Comparison of ENCODE assay signal across 8 mouse cellular contexts in genomic region chr6:85339273-85339901, GRCm38 (mm10). TPM values are rescaled to one million over a fixed set of nuclear protein-coding genes. Genes with fewer than 3 reads are reported as not detected.
DNase-seq lines count a peak whose midpoint lies in the region; ATAC-seq and TF ChIP-seq lines count a peak whose summit lies in the region.

No protein-coding gene starts in this region.

- peaks cover under 1% of the 10 kb centered on the region; the same call in 1 of the 2 replicates for H3K4me1 ChIP-seq in liver, postnatal 0 days (ENCODE audit: insufficient read depth)
- H3K4me1 ChIP-seq in small intestine, adult 2 months (ENCODE audit: control insufficient read depth, insufficient read depth, insufficient read length, low read length) = no peaks in the 10 kb centered on the region
- H3K4me1 ChIP-seq in midbrain, embryonic 13.5 days (replicated peaks) = no peaks in the 10 kb centered on the region

- peak; percentile 69 for TF ChIP-seq CTCF in gastrocnemius, adult 2 months (IDR thresholded peaks at IDR 0.05)
- TF ChIP-seq CTCF in liver, postnatal 0 days (IDR thresholded peaks at IDR 0.05; ENCODE audit: low read depth) = peak; percentile 77
- peak; percentile 59; the same call in 1 of the 2 replicates for TF ChIP-seq CTCF in small intestine, adult 2 months (IDR thresholded peaks at IDR 0.05; ENCODE audit: extremely low read depth, insufficient read length, insufficient replicate concordance, low read depth, low read length)

- no peak overlapping the region for H3K9ac ChIP-seq in liver, postnatal 0 days (replicated peaks)
- H3K9ac ChIP-seq in midbrain, embryonic 13.5 days (replicated peaks) = no peak overlapping the region

- no peak for TF ChIP-seq POLR2A in small intestine, adult 2 months (IDR thresholded peaks at IDR 0.05; ENCODE audit: low read depth, low read length)

- no peaks in the 10 kb centered on the region for H3K27me3 ChIP-seq in liver, postnatal 0 days (ENCODE audit: insufficient read depth, low read length)
- H3K27me3 ChIP-seq in small intestine, adult 2 months (ENCODE audit: control insufficient read depth, insufficient read depth, low read length) = no peaks in the 10 kb centered on the region
- H3K27me3 ChIP-seq in midbrain, embryonic 13.5 days = peaks cover 4% of the 10 kb centered on the region; the same call in 1 of the 2 replicates

- no peak overlapping the region for H3K27ac ChIP-seq in gastrocnemius, adult 2 months
- no peak overlapping the region for H3K27ac ChIP-seq in liver, postnatal 0 days (ENCODE audit: low read depth)
- H3K27ac ChIP-seq in small intestine, adult 2 months (ENCODE audit: insufficient read depth, low read depth, low read length) = no peak overlapping the region
- H3K27ac ChIP-seq in midbrain, embryonic 13.5 days = no peak overlapping the region

- no peaks in the 10 kb centered on the region for H3K9me3 ChIP-seq in liver, postnatal 0 days (ENCODE audit: low read length)
- H3K9me3 ChIP-seq in midbrain, embryonic 13.5 days = no peaks in the 10 kb centered on the region

- 59% methylated on average over 1 of the region's 1 CpGs for WGBS in liver, postnatal 0 days (ENCODE audit: insufficient replicate concordance)
- 54% methylated on average over 1 of the region's 1 CpGs for WGBS in small intestine, adult 2 months
- 80% methylated on average over 1 of the region's 1 CpGs for WGBS in midbrain, embryonic 13.5 days

- no peak overlapping the region for H3K4me3 ChIP-seq in gastrocnemius, adult 2 months
- H3K4me3 ChIP-seq in liver, postnatal 0 days (ENCODE audit: low read depth, low read length) = no peak overlapping the region
- no peak overlapping the region for H3K4me3 ChIP-seq in small intestine, adult 2 months (ENCODE audit: low read depth, low read length)
- no peak overlapping the region for H3K4me3 ChIP-seq in midbrain, embryonic 13.5 days (replicated peaks)

- ATAC-seq in granulocyte monocyte progenitor cell, adult 5-6 weeks (replicated peaks; ENCODE audit: poor library complexity, severe bottlenecking) = peak; percentile 93
- ATAC-seq in liver, postnatal 0 days = peak; percentile 50; the same call in 1 of the 2 replicates
- ATAC-seq in midbrain, embryonic 13.5 days = no peak; the same call in 1 of the 2 replicates

- peak; percentile 62 for DNase-seq in gastrocnemius, adult 2 months
- DNase-seq in gastrocnemius, adult 18-20 months (ENCODE audit: low spot score) = no peak
- peak; percentile 71 for DNase-seq in 3T3-L1 (ENCODE audit: low read depth, low spot score)
- DNase-seq in adrenal gland, postnatal 25 days = peak; percentile 52
- peak; percentile 62 for DNase-seq in liver, postnatal 0 days

- intact Hi-C loops in gastrocnemius, adult 2 months (cut with DNase I) = no loop called here

- H3K36me3 ChIP-seq in liver, postnatal 0 days (replicated peaks; ENCODE audit: insufficient read depth, low read length) = no peaks in the 10 kb centered on the region
- H3K36me3 ChIP-seq in small intestine, adult 2 months (ENCODE audit: control insufficient read depth, insufficient read depth, low read length) = no peaks in the 10 kb centered on the region
- H3K36me3 ChIP-seq in midbrain, embryonic 13.5 days = peaks cover 29% of the 10 kb centered on the region

- TF ChIP-seq EP300 in liver, postnatal 0 days (IDR thresholded peaks at IDR 0.05; ENCODE audit: low read depth) = no peak

- no peak overlapping the region for H3K4me2 ChIP-seq in liver, postnatal 0 days (ENCODE audit: low read depth, low read length)
- no peak overlapping the region for H3K4me2 ChIP-seq in midbrain, embryonic 13.5 days (replicated peaks)

RNA-seq across cellular contexts. Expression of gene Sfxn5, which starts 6.2 kb away (rescaled TPM):
- 1 to 10 TPM; 5.9 to 7.3 TPM for total RNA-seq in gastrocnemius, adult 2 months (2021)
- 1 to 10 TPM; 4.3 to 6.5 TPM for total RNA-seq in gastrocnemius, adult 18-20 months (2021)
- total RNA-seq in adrenal gland, postnatal 25 days (2021) = 19.8 and 23.0 TPM in 2 replicates
- total RNA-seq in granulocyte monocyte progenitor cell, adult 5-6 weeks (2014; fragmentation: Nextera tagmentation) = 0.92 and 2.1 TPM in 2 replicates
- 0.93 and 2.0 TPM in 2 replicates for total RNA-seq in granulocyte monocyte progenitor cell, adult 5-6 weeks (2017)
- polyA plus RNA-seq in liver, postnatal 0 days (2015; fragmentation: Nextera tagmentation; extraction: Ambion mirVana) = 3.1 and 3.3 TPM in 2 replicates
- polyA plus RNA-seq in small intestine, adult 2 months (2012; rRNA removed) = 0.63 and 1.0 TPM in 2 replicates
- polyA plus RNA-seq in midbrain, embryonic 13.5 days (2015; fragmentation: Nextera tagmentation; extraction: Ambion mirVana) = 12.6 and 13.4 TPM in 2 replicates

RNA-seq across cellular contexts. Expression of gene Rab11fip5, which starts 35.0 kb away (rescaled TPM):
- 10 to 100 TPM; 24.2 to 28.2 TPM for total RNA-seq in gastrocnemius, adult 2 months (2021)
- total RNA-seq in gastrocnemius, adult 18-20 months (2021) = 10 to 100 TPM; 24.8 to 46.2 TPM
- total RNA-seq in adrenal gland, postnatal 25 days (2021) = 27.7 and 38.8 TPM in 2 replicates
- total RNA-seq in granulocyte monocyte progenitor cell, adult 5-6 weeks (2014; fragmentation: Nextera tagmentation) = 5.4 TPM in 2 replicates
- total RNA-seq in granulocyte monocyte progenitor cell, adult 5-6 weeks (2017) = 3.2 and 3.6 TPM in 2 replicates
- 1.1 TPM in 2 replicates for polyA plus RNA-seq in liver, postnatal 0 days (2015; fragmentation: Nextera tagmentation; extraction: Ambion mirVana)
- 3.0 and 3.8 TPM in 2 replicates for polyA plus RNA-seq in small intestine, adult 2 months (2012; rRNA removed)
- polyA plus RNA-seq in midbrain, embryonic 13.5 days (2015; fragmentation: Nextera tagmentation; extraction: Ambion mirVana) = 12.2 and 12.4 TPM in 2 replicates
